Mouse (Mus musculus) c-Kit-positive CD71-positive TER-119-positive erythroid progenitor cells, embryonic 14.5 days (primary cell): Measurements from ENCODE around the gene Gm49336.
A peak's percentile ranks its signal among the peaks of the same experiment; 100 is the strongest.

Experiments used
- DNase-seq: peaks from one replicate; pipeline ENCODE4 v3.0.0-alpha.2; 2013; ENCODE audit warnings: low spot score

The Gm49336 gene

DNA sequence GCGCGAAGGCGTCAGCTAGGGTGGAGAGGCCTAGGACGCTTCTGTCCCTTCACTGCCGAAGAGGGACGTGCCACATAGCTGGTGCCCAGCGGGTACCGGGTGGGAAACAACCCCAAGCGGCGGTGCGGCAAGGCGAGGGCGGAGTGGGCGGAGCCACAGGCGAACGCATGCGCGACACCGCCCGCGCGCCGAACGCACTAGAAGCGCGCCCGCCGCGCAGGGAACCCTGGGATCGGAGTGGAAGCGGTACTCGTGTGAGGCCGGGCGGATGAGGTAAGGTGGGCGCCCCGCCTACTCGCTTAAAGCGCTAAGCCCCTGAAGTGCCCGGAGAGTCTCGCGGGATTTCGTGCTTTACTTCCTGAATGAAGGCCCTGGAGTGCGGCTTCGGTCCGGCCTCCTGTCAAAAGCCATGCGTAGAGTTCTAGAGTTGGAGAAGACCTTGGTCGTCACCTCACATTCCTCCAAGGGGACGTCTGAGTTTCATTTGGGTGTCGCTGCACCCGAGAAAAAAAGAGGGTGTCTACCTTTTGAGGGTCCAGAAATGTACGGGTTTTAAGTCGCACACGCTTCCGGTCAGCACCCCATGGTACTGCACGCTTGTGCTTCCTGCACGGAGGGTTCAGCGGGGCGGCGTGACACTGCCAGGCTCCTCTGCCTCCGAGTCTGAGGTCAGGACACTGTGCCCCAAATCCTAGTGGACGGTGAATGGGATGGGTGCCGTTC, at the start of gene Gm49336, which contains the start of gene Nupl1:
Gm49336 (minus strand) TSS at position 227 of the 723 bp plus-strand sequence.
Nupl1 (minus strand) TSS at position 151 of the 723 bp plus-strand sequence.
- DNase-seq, result peak; percentile 98

DNA sequence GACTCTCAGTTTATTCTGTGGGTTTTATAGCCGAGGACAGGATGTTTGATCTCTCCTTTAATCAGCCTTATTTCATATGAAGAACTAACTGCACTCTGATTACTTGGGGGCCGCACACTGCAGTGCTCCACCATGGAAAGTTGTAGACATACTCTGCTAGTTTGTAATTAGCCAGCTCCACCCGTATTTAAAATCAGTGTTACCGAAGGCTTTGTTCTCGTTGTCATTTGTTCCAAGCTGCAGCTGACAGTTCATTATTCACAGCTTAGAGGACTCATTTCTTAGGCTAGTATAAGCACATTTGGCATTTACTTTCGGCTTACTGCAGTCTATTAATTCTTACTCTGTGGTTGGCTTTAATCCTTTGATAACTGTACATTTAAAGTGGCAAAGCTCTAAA, 49.7 kb upstream of the Gm49336 start:
- DNase-seq, result no peak

DNA sequence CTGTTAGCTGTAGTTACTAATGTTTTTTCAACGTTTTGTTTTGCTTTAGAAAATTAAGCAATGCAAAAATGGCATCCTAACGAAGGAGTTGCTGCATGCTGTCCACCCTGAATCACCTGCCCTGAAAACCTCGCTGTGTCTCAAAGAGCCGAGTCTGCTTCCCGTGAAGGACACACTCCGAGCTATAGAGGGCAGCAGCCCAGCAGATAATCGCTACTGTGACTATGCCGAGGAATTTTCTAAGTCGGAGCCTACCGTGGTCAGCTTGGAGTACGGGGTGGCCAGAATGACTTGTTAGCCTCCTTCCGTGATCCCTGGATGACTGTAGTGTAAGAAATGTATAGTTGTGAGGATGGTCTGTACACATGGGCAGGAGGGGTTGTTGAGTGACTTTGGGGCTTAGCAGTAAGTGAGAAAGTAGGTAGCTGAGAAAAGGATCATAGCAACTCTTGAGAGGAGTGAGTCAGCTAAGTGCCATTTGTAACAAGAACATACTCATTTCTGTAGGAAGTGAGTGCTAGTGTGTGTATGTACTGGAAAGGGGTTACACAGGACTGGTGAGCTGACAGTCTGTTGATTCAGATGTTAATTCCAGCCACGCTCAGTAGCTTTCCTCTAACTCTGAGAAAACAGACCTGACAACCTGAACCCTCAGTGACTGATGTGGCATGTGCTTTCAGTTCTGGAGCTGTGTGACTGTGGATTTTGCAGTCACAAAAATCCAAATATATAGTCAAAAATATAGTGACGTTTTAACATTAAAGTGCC, 49.1 kb upstream of the Gm49336 start:
- no peak for DNase-seq

DNA sequence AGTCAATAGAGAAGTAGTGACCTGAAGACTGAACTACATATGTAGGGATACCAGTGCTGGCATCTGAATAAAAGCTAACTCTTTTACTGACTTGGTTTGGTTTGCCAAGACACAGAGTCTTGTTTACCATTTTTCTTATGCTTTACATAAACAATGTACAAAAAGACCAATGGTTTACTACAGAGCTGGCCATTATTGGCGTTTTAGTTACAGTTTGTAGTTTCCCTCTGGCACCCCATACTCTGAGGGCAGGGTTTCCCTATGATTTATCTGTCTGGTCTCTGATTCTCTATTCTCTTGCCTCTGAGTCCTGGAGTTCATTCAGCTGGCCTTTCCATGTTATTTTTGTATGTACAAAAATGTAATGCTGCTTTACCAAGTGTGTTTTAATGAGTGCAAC, 44.2 kb upstream of the Gm49336 start:
- DNase-seq, result no peak

DNA sequence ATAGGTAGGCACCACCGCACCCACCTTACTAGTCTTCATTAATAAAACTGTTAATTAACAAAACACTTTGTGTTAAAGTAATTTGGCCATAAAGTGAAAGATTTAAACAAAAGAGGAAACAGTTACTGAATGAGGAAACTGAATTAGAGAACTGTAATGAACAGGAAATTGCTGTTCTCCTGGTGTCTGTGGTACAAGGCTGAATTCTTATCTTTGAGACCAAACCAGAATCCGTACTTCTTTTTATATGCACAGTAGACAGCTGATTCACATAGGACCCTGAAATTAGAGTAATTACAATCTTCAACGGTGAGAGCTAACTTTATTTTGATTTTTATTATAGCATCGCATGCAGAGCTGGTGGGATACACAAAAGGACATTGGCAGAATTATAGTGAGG, 39.1 kb upstream of the Gm49336 start:
- no peak for DNase-seq

DNA sequence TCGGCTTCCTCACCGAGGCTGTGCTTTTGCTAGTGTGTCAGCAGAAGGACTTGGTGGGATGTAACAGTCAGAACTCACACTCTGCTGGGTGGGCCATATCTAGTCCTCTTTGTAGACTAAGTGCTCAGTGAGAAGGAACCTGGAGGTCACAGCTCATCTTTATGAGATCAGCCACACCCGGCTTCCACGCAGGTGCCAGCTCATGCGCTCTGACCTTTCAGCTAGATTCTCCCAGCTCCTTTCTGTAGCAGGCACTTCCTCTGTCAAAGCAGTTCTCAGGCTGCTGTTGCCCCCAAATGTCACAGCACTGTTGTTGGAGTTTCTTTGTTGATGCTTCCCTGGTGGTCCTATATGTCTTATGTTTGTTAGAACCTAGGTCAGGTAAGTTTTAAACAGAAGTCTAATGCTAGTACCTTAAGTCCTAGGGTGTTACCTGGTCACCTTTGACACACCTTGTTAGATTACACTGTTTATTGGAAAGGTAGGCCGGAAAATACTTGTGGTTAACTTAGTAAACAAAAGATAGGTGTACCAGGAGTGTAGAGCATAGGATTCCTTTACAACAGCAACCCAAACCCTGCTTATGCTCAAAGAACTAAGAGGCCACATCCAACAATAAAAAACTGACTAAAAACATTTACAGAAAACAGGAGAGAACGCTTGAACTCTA, 35.0 kb upstream of the Gm49336 start:
- DNase-seq, result no peak

DNA sequence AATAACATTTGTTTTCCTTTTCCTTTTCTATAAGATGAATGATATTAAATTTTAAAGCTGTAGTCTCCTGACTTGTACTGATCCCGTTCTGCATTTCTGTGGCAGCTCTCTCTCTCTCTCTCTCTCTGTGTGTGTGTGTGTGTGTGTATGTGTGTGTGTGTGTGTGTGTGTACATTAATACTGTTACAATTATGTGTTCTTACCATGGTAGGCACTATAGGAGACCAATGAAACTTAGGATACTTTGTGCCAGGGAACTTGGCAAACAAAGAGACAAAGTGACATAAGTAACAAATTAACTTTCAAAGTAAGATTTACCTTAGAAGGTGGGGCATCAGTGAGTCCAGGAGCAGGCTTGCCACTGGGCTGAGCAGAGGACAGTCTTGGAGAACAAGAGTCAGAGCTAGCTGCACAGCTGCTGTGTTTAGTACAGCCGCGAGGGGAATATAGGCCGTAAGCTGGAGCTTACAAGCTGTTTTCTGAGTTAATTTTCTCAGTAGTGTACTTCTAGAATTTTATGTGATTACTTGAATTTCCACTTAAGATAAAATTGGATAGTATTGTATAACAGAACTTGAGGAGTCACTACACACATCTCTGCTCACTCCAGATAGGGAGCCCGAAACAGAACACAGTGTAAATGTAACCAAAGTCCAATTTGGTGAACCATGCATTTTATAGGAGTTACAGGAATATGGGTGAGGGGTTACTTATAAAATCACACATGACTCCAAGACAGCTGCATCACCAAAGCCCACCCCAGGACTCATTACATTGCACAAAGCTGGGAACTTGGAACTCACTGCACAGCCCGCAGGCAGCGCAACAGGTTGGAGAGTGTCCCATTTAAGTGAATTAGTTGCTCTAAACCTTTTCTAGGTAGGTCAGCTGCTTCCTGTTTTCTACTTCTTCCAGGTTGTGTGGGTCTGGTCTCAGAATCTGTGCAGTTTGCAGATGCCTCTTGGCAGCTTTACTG, 24.3 kb upstream of the Gm49336 start:
- DNase-seq, result no peak

DNA sequence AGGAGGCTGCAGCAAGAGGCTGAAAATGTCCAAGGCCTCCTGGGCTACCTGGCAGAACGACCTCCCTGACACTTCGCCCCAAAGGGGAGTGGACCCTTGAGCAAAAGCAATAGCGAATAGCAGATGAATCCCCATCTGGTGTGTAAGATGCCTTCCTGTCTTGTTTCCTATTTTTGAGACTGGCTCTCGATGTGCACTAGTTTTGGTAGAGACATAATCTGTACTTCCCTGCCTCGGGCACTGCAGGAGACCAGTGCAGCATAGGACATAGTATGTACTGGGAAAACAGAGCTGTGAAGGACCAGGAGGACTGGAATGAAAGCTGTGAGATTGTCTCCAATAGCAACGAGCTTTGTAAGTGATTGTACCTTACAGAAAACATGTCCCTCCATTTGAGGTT, 22.0 kb upstream of the Gm49336 start:
- DNase-seq, result no peak

DNA sequence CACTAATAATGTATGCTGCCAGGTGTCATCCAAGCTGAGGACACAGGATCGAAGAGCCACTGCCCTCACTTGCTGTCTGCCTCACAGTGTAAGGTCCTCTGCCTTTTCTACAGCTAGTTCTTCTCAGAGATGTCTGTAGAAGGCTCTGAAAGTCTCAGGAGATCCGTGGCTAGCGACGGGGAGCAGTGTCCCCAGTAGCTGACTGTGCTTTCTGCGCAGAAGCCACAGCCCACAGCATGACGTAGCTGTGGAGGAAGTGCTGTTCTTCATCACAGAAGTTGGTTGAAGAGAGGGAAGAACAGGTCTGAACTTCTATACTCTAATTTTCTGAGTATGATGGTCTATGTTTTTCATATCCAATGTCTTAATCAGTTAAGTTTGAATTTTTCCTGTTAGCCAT, 18.0 kb upstream of the Gm49336 start:
- no peak for DNase-seq

DNA sequence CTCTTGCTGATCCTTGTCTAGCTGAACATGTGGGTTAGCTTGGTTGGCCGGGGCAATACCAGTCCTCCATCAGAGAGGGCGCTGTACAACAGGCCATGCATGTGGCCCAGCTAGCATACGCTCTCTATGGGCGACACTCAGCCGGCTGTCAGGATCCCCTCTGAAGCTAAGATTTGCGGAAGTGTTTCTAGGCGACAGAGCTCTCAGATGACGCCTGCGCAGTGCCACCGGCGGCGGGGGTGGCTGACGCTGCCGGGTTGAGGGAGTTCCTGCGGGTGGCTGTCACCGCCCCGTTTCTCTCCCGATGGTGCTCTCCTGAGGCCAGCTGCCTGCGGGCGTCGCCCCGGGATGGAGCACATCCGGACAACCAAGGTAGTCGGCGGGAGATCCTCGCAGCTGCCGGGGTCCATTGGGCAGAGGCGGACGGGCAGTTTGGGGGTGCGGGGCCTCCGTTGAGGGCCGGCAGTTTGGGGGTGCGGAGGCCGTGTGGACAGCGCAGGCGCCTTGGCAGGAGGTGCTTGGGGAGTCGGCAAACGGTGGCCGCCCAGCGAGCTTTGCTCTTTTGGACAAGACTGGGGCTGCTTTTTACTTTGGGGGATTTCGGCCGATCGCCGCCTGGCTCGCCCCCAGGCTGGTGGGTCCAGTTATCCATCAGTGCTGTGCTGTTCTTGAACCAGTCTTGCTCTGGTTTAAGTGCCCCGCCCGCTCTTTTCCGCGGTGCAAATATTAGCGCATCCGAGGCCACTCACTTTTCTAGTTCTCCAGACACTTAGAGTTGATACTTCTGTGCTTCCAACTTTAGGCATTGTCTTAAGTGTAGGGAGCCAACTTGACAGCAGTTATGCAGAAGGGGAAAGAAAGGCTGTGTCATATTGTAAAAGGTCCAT, 13.9 kb upstream of the Gm49336 start, which contains the start of gene Mtmr6:
Mtmr6 (plus strand) TSS at position 239 of the 887 bp plus-strand sequence.
- peak; percentile 99 for DNase-seq

DNA sequence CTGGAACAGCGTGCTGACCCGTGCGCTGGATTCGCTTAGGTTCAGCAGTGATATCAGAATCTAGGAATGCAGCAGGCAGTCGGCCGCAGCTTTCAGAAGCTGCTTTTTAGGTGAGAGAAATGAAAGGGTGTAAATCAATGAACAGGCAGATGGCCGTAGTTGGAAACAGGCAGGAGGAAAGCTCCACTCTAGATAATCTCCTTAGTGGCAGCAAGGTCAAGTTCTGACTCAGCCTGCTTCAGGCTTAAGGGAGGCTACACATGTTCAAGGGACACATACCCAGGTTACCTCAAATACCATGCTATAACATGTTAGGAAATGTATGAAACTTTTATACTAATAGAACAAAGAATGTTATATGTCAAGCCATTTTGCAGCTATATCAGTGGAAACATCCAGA, 11.0 kb upstream of the Gm49336 start:
- no peak for DNase-seq

DNA sequence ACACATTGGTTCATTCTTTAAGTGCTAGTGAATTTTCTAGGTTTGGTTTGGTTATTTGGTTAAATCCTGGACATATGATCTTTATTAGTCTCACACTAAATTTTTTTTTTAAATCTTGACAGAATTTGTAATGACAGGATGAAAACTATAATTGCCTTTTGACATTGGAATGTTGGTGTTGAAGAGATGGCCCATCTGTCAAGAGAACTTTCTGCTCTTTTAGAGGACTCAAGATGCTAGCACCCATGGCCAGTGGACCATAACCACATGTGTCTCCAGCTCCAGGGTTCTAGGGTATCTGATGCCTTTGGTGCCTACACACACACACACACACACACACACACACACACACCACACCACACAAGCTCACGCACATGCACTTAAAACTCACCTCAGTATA, 6.5 kb upstream of the Gm49336 start:
- DNase-seq, result no peak

DNA sequence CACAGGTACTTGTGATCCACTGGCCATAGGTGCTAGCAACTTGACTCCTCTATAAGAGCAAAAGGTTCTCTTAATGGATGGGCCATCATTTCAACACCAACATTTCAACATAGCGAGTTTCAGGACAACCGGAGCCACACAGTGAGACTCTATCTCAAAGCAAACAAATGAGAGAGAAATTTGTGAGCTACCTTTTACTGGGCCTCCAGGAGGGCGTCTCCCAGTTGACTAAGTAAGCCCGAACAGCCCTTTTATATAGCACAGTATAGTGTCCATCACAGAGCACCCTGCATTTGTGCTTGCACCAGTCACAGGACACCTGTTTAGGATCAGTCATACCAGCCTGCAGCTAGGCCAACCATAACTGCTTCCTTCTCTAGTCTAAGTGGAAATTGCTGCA, 5.8 kb upstream of the Gm49336 start:
- no peak for DNase-seq

DNA sequence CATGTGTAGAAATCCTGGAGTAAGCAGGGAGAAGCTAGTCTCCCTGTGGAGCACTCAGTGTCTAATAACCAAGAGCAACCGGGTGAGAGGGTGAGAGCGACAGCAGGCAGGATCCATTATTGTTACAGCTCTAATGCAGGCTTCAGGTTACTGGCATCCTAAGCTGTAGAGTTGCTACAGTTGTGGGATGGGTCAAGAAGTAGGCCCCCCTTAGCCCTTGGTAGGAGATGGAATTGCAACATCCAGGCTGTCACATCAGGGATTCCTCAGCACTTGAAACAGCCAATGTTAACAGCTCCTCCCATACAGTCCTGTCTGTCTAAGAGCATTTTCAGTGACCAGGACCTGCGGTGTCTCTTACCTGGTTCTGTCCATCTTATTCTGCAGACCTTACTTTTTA, 5.0 kb upstream of the Gm49336 start:
- no peak for DNase-seq

DNA sequence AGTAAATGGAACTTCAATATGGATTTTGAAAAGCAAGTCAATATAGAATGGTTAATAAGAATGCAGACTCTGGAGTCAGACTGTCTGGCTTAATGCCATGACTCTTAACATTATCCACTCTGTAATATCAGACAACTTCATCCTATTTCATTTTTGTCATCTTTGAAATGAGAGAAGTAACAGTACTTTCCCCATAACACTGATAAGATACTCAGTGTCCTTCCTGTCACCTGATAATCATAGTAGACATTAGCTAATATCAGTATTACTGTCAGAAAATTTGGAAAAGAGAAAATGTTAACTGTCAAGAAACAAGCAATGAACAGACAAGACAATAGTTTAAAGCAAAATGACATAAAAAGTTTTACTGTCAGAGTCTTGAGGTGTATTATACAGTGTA, 3.5 kb upstream of the Gm49336 start:
- DNase-seq, result no peak

DNA sequence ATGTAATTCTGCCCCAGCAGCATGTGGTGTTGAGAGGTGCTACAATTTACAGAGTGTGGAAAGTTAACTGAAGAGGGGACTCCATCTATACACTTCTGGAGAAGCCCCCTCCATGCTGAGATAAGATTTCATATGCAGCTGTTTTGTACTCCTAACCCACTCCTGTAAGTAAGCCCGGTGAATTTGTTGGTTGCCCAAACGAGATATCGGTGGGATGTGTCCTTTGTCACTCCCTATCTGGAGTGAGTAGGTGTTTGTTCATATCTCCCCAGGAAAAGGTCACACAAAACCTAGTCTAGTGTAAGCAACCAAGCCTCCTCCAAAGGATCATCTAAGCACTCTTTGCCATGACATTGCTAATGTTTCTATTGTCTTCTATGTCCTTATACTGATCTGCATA, 2.2 kb upstream of the Gm49336 start:
- no peak for DNase-seq

DNA sequence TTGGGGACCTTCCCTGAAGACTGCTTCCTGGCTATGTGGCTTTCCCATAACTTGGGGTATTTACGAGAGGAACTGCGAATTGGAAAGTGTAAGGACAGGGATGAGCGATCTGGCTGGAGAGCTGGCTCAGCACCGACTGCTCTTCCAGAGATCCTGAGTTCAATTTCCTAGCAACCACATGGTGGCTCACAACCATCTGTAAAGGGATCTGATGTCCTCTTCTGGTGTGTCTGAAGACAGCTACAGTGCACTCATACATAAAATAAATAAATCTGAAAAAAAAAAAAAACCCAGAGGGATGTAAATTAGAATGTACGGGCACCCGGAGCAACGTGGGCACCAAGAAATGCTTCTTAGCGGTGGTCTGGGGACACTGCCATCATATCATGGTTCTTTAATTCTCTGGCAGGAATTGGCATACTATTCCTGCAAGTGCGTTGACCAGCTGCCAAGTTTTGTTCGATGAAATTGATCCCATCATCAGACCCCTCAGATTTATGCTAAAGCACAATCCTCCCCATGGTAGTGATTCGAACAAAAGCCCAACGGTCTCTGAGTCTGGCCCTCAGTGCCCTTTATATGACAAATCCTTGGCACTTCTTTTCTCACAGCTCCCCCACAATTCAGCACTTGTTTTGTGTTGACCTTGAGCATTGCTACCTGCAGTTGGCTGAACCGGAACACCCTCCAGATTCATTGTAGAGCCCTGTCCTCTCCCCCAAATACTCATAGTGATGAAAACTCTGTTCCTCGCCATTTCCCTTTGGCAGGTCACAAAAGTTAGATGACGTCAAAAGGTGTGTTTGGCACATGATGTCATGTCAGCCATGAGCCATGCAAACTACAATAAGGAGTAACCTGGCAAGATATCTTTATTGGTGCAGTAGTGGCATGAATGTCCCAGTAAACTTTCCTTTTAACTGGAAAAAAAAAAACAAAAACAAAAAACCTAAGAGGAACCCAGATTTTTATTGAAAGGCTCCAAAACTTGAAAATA, 995 bp upstream of the Gm49336 start:
- no peak for DNase-seq

DNA sequence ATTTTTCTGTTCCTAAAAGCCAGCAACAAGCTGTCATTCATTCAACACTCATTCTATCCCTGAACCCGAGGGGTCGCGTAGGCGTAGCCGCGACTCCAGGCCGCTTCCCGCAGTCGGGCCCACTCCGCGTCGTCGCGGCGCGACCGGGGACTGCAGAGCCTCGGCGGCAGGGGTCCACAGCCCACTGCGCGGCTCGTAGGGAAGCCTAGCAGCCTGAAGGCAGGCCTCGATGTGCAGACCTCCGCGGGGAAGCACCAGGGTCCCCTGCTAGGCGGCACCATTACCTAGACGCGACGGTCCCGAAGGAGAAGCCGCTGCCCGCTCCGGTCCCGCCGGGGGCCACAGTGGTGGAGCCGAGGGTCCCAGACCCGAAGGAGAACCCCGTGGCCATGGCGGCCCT, 428 bp downstream of the Gm49336 start:
- DNase-seq, result no peak

DNA sequence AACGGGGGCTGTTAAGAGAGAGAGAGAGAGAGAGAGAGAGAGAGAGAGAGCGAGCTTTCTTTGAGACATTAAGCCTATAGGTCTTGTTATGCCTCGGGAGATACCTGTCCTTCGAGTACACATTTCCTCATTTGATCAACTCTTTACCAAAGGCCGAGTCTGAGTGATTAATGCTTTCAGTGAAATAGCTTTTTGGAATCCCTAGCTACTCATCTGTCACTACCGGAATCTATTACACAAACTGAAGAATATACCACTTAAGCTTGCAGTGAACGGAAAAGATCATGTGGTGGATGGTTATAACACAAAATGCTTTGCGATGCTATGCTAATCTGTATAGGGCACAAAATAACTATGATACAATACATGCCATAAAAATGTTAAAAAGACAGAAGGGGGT, 941 bp downstream of the Gm49336 start:
- no peak for DNase-seq
